22 mouse cellular contexts compared by ENCODE assay signal in genomic region chr9:41021690-41022089, GRCm38 (mm10). TPM values are rescaled to one million over a fixed set of nuclear protein-coding genes. Genes with fewer than 3 reads are reported as not detected.
"Had no signal": no experiment of that assay in that cellular context is flagged by ENCODE, and none has a peak within 500 bp of the region (broad histone marks: within the 10 kb centered on the region; RNA-seq: fewer than 3 reads in every experiment).

No protein-coding gene starts in this region.

- H3K27ac ChIP-seq: kidney, embryonic 15.5 days; limb, embryonic 12.5 days; limb, embryonic 15.5 days; liver, embryonic 14.5 days; macrophage; midbrain, embryonic 12.5 days; midbrain, embryonic 15.5 days; neural tube, embryonic 13.5 days; stomach, embryonic 15.5 days had no signal

- DNase-seq: kidney, postnatal 10 days; kidney, postnatal 4 days; layer of hippocampus, postnatal 36 days; left cerebral cortex, postnatal 4 days; liver, postnatal 0 days; lung, embryonic 14.5 days; retina, postnatal 1 day; right cerebral cortex, postnatal 25 days; spleen, adult 18-20 months; thymus, postnatal 25 days had no signal

- H3K4me3 ChIP-seq: kidney, embryonic 15.5 days; limb, embryonic 12.5 days; limb, embryonic 15.5 days; midbrain, embryonic 12.5 days; midbrain, embryonic 15.5 days; neural tube, embryonic 13.5 days; stomach, embryonic 15.5 days had no signal

RNA-seq across cellular contexts. Expression of gene Crtam, which starts 17.3 kb away (rescaled TPM):
- total RNA-seq: layer of hippocampus, postnatal 10 days had no signal

RNA-seq across cellular contexts. Expression of gene Jhy, which starts 57.8 kb away (rescaled TPM):
- total RNA-seq: megakaryocyte, adult 5-6 weeks; neutrophil, adult 5-6 weeks had no signal
